Mouse (Mus musculus) erythroblast, embryonic 14.5 days (primary cell): ENCODE data around the gene Kif3c. TPM values are rescaled to one million over a fixed set of nuclear protein-coding genes. Genes with fewer than 3 reads are reported as not detected.

Experiments used
- H3K27me3 ChIP-seq: 2 replicates; pipeline ENCODE4 v1.6.1; 2012; ENCODE audit warnings: inconsistent platforms; ENCODE audit not compliant: control insufficient read depth
- H3K36me3 ChIP-seq: 2 replicates; pipeline ENCODE4 v1.6.1; 2012; ENCODE audit warnings: mild to moderate bottlenecking, inconsistent platforms; ENCODE audit not compliant: control insufficient read depth
- H3K4me1 ChIP-seq: 2 replicates; pipeline ENCODE4 v1.6.1; 2012; ENCODE audit warnings: inconsistent platforms; ENCODE audit not compliant: control insufficient read depth
- H3K4me3 ChIP-seq: replicated peaks from 2 replicates; pipeline ENCODE3; 2012; ENCODE audit warnings: moderate library complexity, mild to moderate bottlenecking, inconsistent platforms
- H3K9me3 ChIP-seq: 2 replicates; pipeline ENCODE4 v1.6.1; 2012; ENCODE audit warnings: low read length, inconsistent platforms, mixed read lengths; ENCODE audit not compliant: control insufficient read depth
- GATA1 ChIP-seq: IDR thresholded peaks from 2 replicates; pipeline ENCODE4 v1.6.1; 2012; ENCODE audit warnings: low read length, inconsistent platforms, mixed read lengths
- TAL1 ChIP-seq: IDR thresholded peaks from 3 replicates; pipeline ENCODE4 v1.6.1; 2012; ENCODE audit warnings: low read length, inconsistent platforms, mixed read lengths
- polyA plus RNA-seq: library from polyadenylated mRNA; stranded (reverse); fragments of >175 nt; gene quantifications from 2 replicates; pipeline ENCODE4 v1.2.3, GENCODE M21; 2012

Gene Kif3c
- polyA plus RNA-seq, 1 experiment = 0.01 TPM

GRCm38 (mm10) chr12:3437815-3438214 lies 72.9 kb downstream of the Kif3c start:
- Histone ChIP-seq H3K4me1 (peaks cover 11% of the 10 kb centered on the region), H3K27me3 (no peaks in the 10 kb centered on the region), H3K36me3 (peaks cover 41% of the 10 kb centered on the region), H3K4me3 (no peak overlapping the region), H3K9me3 (no peaks in the 10 kb centered on the region)
- TF ChIP-seq TAL1 = no peak
- no peak for TF ChIP-seq GATA1

GRCm38 (mm10) chr12:3440916-3441315 lies 76.0 kb downstream of the Kif3c start:
- TF ChIP-seq TAL1 (no peak), GATA1 (no peak)
- Histone ChIP-seq H3K9me3 (no peaks in the 10 kb centered on the region), H3K4me1 (peaks cover 11% of the 10 kb centered on the region), H3K36me3 (peaks cover 54% of the 10 kb centered on the region), H3K27me3 (no peaks in the 10 kb centered on the region), H3K4me3 (no peak overlapping the region)

- TF ChIP-seq TAL1 (no peak), GATA1 (no peak)
- Histone ChIP-seq H3K27me3 (no peaks in the 10 kb centered on the region), H3K9me3 (no peaks in the 10 kb centered on the region), H3K4me3 (no peak overlapping the region), H3K4me1 (peaks cover 9% of the 10 kb centered on the region), H3K36me3 (peaks cover 57% of the 10 kb centered on the region)
Measured at GRCm38 (mm10) chr12:3441361-3441760, 76.4 kb downstream of the Kif3c start.

GRCm38 (mm10) chr12:3453554-3453953 lies 88.6 kb downstream of the Kif3c start:
- no peak for TF ChIP-seq TAL1
- TF ChIP-seq GATA1 = no peak
- Histone ChIP-seq H3K36me3 (peaks cover 77% of the 10 kb centered on the region), H3K4me3 (no peak overlapping the region), H3K9me3 (no peaks in the 10 kb centered on the region), H3K27me3 (no peaks in the 10 kb centered on the region), H3K4me1 (no peaks in the 10 kb centered on the region)

Other genes starting within 250 kb of the Kif3c start
- gene Rab10, start 55.2 kb upstream of the Kif3c start, polyA plus RNA-seq = 7.9 and 8.6 TPM in 2 replicates
- 0.64 and 1.1 TPM in 2 replicates for gene Asxl2, start 61.7 kb downstream of the Kif3c start, polyA plus RNA-seq
- 33.4 and 39.8 TPM in 2 replicates for gene Dtnb, start 207.2 kb downstream of the Kif3c start, polyA plus RNA-seq